Mouse (Mus musculus) kidney, embryonic 15.5 days (tissue): ENCODE measurements around the gene Galnt17. TPM values are rescaled to one million over a fixed set of nuclear protein-coding genes. Genes with fewer than 3 reads are reported as not detected.
A peak's percentile ranks its signal among the peaks of the same experiment; 100 is the strongest.

Source experiments
- ATAC-seq: fragments of 200-750 bp; cut with Nextera tagmentation; replicated peaks from 2 replicates; pipeline ENCODE4 v1.8.0; 2017; ENCODE audit warnings: moderate TSS enrichment; ENCODE audit not compliant: low FRiP score
- H3K27ac ChIP-seq: fragments of 300-500 bp; sonication (generic); 2 replicates; pipeline ENCODE4 v1.5.1; 2015; ENCODE audit warnings: mild to moderate bottlenecking, inconsistent platforms
- H3K27me3 ChIP-seq: fragments of 300-500 bp; sonication (generic); 2 replicates; pipeline ENCODE4 v1.6.1; 2015; ENCODE audit warnings: inconsistent platforms
- H3K36me3 ChIP-seq: fragments of 300-500 bp; sonication (generic); 2 replicates; pipeline ENCODE4 v1.6.1; 2015; ENCODE audit warnings: inconsistent platforms
- H3K4me1 ChIP-seq: fragments of 300-500 bp; sonication (generic); 2 replicates; pipeline ENCODE4 v1.6.1; 2015; ENCODE audit warnings: inconsistent platforms
- H3K4me2 ChIP-seq: fragments of 300-500 bp; sonication (generic); 2 replicates; pipeline ENCODE4 v1.6.1; 2015; ENCODE audit warnings: moderate library complexity, mild to moderate bottlenecking, inconsistent platforms
- H3K4me3 ChIP-seq: fragments of 300-500 bp; sonication (generic); replicated peaks from 2 replicates; pipeline ENCODE4 v1.5.1; 2015; ENCODE audit warnings: mild to moderate bottlenecking, inconsistent platforms
- H3K9ac ChIP-seq: fragments of 300-500 bp; sonication (generic); 2 replicates; pipeline ENCODE4 v1.6.1; 2015; ENCODE audit warnings: mild to moderate bottlenecking, inconsistent platforms
- H3K9me3 ChIP-seq: fragments of 300-500 bp; sonication (generic); replicated peaks from 2 replicates; pipeline ENCODE4 v1.6.1; 2016; ENCODE audit warnings: inconsistent platforms
- WGBS: fragments of 180-500 bp; shearing (Covaris S2); methylation state at CpG from one replicate; pipeline ENCODE4 v1.1.7; 2015; ENCODE audit warnings: mixed read lengths; 5-methylcytosine and 5-hydroxymethylcytosine counted together
- polyA plus RNA-seq: library from polyadenylated mRNA; unstranded; fragments of >200 nt; fragmentation: Nextera tagmentation; extraction: Ambion mirVana; gene quantifications from 2 replicates; pipeline ENCODE4 v1.2.1, GENCODE M21; 2015

The Galnt17 gene
- polyA plus RNA-seq, 1 experiment from 2014 or later, result 2.7 TPM

GRCm38 (mm10) chr5:130901736-130902135 lies 406.6 kb downstream of the Galnt17 start:
- Histone ChIP-seq H3K36me3 (no peaks in the 10 kb centered on the region), H3K4me3 (no peak overlapping the region), H3K9me3 (no peaks in the 10 kb centered on the region), H3K9ac (no peak overlapping the region), H3K4me1 (no peaks in the 10 kb centered on the region), H3K27me3 (no peaks in the 10 kb centered on the region), H3K4me2 (no peak overlapping the region), H3K27ac (no peak overlapping the region)
- WGBS, result 67% methylated on average over 3 of the region's 3 CpGs
- no peak for ATAC-seq

- no peaks in the 10 kb centered on the region for H3K27me3 ChIP-seq
- H3K4me2 ChIP-seq, result no peak overlapping the region
- WGBS, result 97% methylated on average over 3 of the region's 3 CpGs
- no peak for ATAC-seq
- no peak overlapping the region for H3K4me3 ChIP-seq
- H3K9me3 ChIP-seq, result no peaks in the 10 kb centered on the region
- H3K9ac ChIP-seq, result no peak overlapping the region
- no peaks in the 10 kb centered on the region for H3K36me3 ChIP-seq
- no peak overlapping the region for H3K27ac ChIP-seq
- peaks cover 17% of the 10 kb centered on the region for H3K4me1 ChIP-seq
Measured at GRCm38 (mm10) chr5:130895991-130896390, 412.3 kb downstream of the Galnt17 start.

- Histone ChIP-seq H3K27me3 (no peaks in the 10 kb centered on the region), H3K9ac (no peak overlapping the region), H3K4me1 (peaks cover 17% of the 10 kb centered on the region), H3K36me3 (no peaks in the 10 kb centered on the region), H3K4me3 (no peak overlapping the region), H3K4me2 (no peak overlapping the region), H3K9me3 (no peaks in the 10 kb centered on the region), H3K27ac (no peak overlapping the region)
- no peak for ATAC-seq
- 46% methylated on average over 5 of the region's 5 CpGs for WGBS
Measured at GRCm38 (mm10) chr5:130891735-130892134, 416.6 kb downstream of the Galnt17 start.

- ATAC-seq, result no peak
Measured at GRCm38 (mm10) chr5:130880331-130880730, 428.0 kb downstream of the Galnt17 start.

GRCm38 (mm10) chr5:130875391-130875790 lies 432.9 kb downstream of the Galnt17 start:
- H3K4me2 ChIP-seq, result no peak overlapping the region
- ATAC-seq, result no peak
- no peak overlapping the region for H3K4me3 ChIP-seq
- no peaks in the 10 kb centered on the region for H3K27me3 ChIP-seq
- no peaks in the 10 kb centered on the region for H3K36me3 ChIP-seq
- no peak overlapping the region for H3K9ac ChIP-seq
- H3K4me1 ChIP-seq, result no peaks in the 10 kb centered on the region
- H3K27ac ChIP-seq, result no peak overlapping the region
- 76% methylated on average over 3 of the region's 3 CpGs for WGBS
- H3K9me3 ChIP-seq, result peaks cover 6% of the 10 kb centered on the region; the same call in 1 of the 2 replicates

More at GRCm38 (mm10) chr5:130880331-130880730, 428.0 kb downstream of the Galnt17 start:
- WGBS, result 91% methylated on average over 5 of the region's 5 CpGs
- no peak overlapping the region for H3K9ac ChIP-seq
- no peaks in the 10 kb centered on the region for H3K4me1 ChIP-seq
- no peaks in the 10 kb centered on the region for H3K36me3 ChIP-seq
- no peak overlapping the region for H3K4me3 ChIP-seq
- H3K27me3 ChIP-seq, result no peaks in the 10 kb centered on the region
- peaks cover 3% of the 10 kb centered on the region; the same call in 1 of the 2 replicates for H3K9me3 ChIP-seq
- no peak overlapping the region for H3K4me2 ChIP-seq
- H3K27ac ChIP-seq, result no peak overlapping the region

GRCm38 (mm10) chr5:130871086-130871485 lies 437.2 kb downstream of the Galnt17 start:
- Histone ChIP-seq H3K4me3 (no peak overlapping the region), H3K4me1 (no peaks in the 10 kb centered on the region), H3K9me3 (0 out of 2 replicates have a peak, but pooled peaks cover 3% of the 10 kb centered on the region), H3K9ac (no peak overlapping the region), H3K4me2 (no peak overlapping the region), H3K27me3 (no peaks in the 10 kb centered on the region), H3K27ac (no peak overlapping the region), H3K36me3 (no peaks in the 10 kb centered on the region)
- 64% methylated on average over 8 of the region's 8 CpGs for WGBS
- no peak for ATAC-seq

- H3K27me3 ChIP-seq, result no peaks in the 10 kb centered on the region
- H3K4me3 ChIP-seq, result no peak overlapping the region
- no peak overlapping the region for H3K4me2 ChIP-seq
- WGBS, result 94% methylated on average over 1 of the region's 1 CpGs
- ATAC-seq, result no peak
- H3K4me1 ChIP-seq, result no peaks in the 10 kb centered on the region
- no peak overlapping the region for H3K9ac ChIP-seq
- H3K27ac ChIP-seq, result no peak overlapping the region
- 0 out of 2 replicates have a peak, but pooled peaks cover 2% of the 10 kb centered on the region for H3K9me3 ChIP-seq
- no peaks in the 10 kb centered on the region for H3K36me3 ChIP-seq
Measured at GRCm38 (mm10) chr5:130869869-130870268, 438.4 kb downstream of the Galnt17 start.

- no peak overlapping the region for H3K27ac ChIP-seq
- no peak overlapping the region for H3K4me3 ChIP-seq
- H3K36me3 ChIP-seq, result no peaks in the 10 kb centered on the region
- peaks cover 7% of the 10 kb centered on the region; the same call in 1 of the 2 replicates for H3K27me3 ChIP-seq
- H3K9me3 ChIP-seq, result no peaks in the 10 kb centered on the region
- no peaks in the 10 kb centered on the region for H3K4me1 ChIP-seq
- WGBS, result 56% methylated on average over 5 of the region's 5 CpGs
- H3K9ac ChIP-seq, result no peak overlapping the region
- no peak overlapping the region for H3K4me2 ChIP-seq
- ATAC-seq, result no peak
Measured at GRCm38 (mm10) chr5:130862302-130862701, 446.0 kb downstream of the Galnt17 start.

GRCm38 (mm10) chr5:130859736-130860135 lies 448.6 kb downstream of the Galnt17 start:
- no peak overlapping the region for H3K4me3 ChIP-seq
- no peaks in the 10 kb centered on the region for H3K9me3 ChIP-seq
- H3K4me1 ChIP-seq, result no peaks in the 10 kb centered on the region
- H3K9ac ChIP-seq, result no peak overlapping the region
- H3K27ac ChIP-seq, result no peak overlapping the region
- no peak overlapping the region for H3K4me2 ChIP-seq
- 50% methylated on average over 6 of the region's 6 CpGs for WGBS
- peaks cover 7% of the 10 kb centered on the region; the same call in 1 of the 2 replicates for H3K27me3 ChIP-seq
- no peak for ATAC-seq
- H3K36me3 ChIP-seq, result no peaks in the 10 kb centered on the region

- WGBS, result 86% methylated on average over 3 of the region's 3 CpGs
- ATAC-seq, result no peak
- no peak overlapping the region for H3K4me2 ChIP-seq
Measured at GRCm38 (mm10) chr5:130858706-130859105, 449.6 kb downstream of the Galnt17 start.

GRCm38 (mm10) chr5:130858148-130858547 lies 450.1 kb downstream of the Galnt17 start:
- H3K27ac ChIP-seq, result no peak overlapping the region
- WGBS, result 25% methylated on average over 8 of the region's 8 CpGs

More at GRCm38 (mm10) chr5:130858706-130859105, 449.6 kb downstream of the Galnt17 start:
- no peak overlapping the region for H3K9ac ChIP-seq
- H3K4me3 ChIP-seq, result no peak overlapping the region
- H3K27ac ChIP-seq, result no peak overlapping the region
- H3K4me1 ChIP-seq, result no peaks in the 10 kb centered on the region
- no peaks in the 10 kb centered on the region for H3K9me3 ChIP-seq
- peaks cover 7% of the 10 kb centered on the region; the same call in 1 of the 2 replicates for H3K27me3 ChIP-seq
- no peaks in the 10 kb centered on the region for H3K36me3 ChIP-seq

GRCm38 (mm10) chr5:130854430-130854829 lies 453.9 kb downstream of the Galnt17 start:
- WGBS, result 81% methylated on average over 7 of the region's 7 CpGs
- Histone ChIP-seq H3K27ac (no peak overlapping the region), H3K4me1 (peaks cover 11% of the 10 kb centered on the region), H3K36me3 (no peaks in the 10 kb centered on the region), H3K4me2 (no peak overlapping the region), H3K27me3 (peaks cover 7% of the 10 kb centered on the region; the same call in 1 of the 2 replicates), H3K9ac (no peak overlapping the region), H3K9me3 (no peaks in the 10 kb centered on the region), H3K4me3 (no peak overlapping the region)
- no peak for ATAC-seq

More at GRCm38 (mm10) chr5:130858148-130858547, 450.1 kb downstream of the Galnt17 start:
- Histone ChIP-seq H3K4me2 (no peak overlapping the region), H3K27me3 (peaks cover 7% of the 10 kb centered on the region; the same call in 1 of the 2 replicates), H3K4me1 (peaks cover under 1% of the 10 kb centered on the region; the same call in 1 of the 2 replicates), H3K9ac (no peak overlapping the region), H3K4me3 (no peak overlapping the region), H3K36me3 (no peaks in the 10 kb centered on the region), H3K9me3 (no peaks in the 10 kb centered on the region)
- no peak for ATAC-seq

GRCm38 (mm10) chr5:130853371-130853770 lies 454.9 kb downstream of the Galnt17 start:
- H3K27ac ChIP-seq, result no peak overlapping the region
- H3K27me3 ChIP-seq, result peaks cover under 1% of the 10 kb centered on the region; the same call in 1 of the 2 replicates
- 1% methylated on average over 10 of the region's 10 CpGs for WGBS
- H3K9me3 ChIP-seq, result no peaks in the 10 kb centered on the region
- no peak overlapping the region for H3K9ac ChIP-seq
- 0 out of 2 replicates have a peak, but pooled peaks have one; percentile 41 for ATAC-seq
- no peaks in the 10 kb centered on the region for H3K36me3 ChIP-seq
- H3K4me2 ChIP-seq, result no peak overlapping the region
- peaks cover 11% of the 10 kb centered on the region for H3K4me1 ChIP-seq
- no peak overlapping the region for H3K4me3 ChIP-seq
